ENCODE assay signal across 9 mouse cellular contexts in genomic region chr4:139575673-139576003, GRCm38 (mm10). TPM values are rescaled to one million over a fixed set of nuclear protein-coding genes. Genes with fewer than 3 reads are reported as not detected.
A peak's percentile ranks its signal among the peaks of the same experiment; 100 is the strongest.
DNase-seq lines count a peak whose midpoint lies in the region; ATAC-seq lines count a peak whose summit lies in the region.
"Had no signal": no experiment of that assay in that cellular context is flagged by ENCODE, and none has a peak within 500 bp of the region (broad histone marks: within the 10 kb centered on the region; RNA-seq: fewer than 3 reads in every experiment).

No protein-coding gene starts in this region.

- intact Hi-C loops in gastrocnemius, postnatal 36 days (cut with DNase I): loop anchor here (2.0 kb wide), 1 partner anchor 105 kb away; no protein-coding TSS in a partner anchor

- no peak overlapping the region for H3K27ac ChIP-seq in forebrain, embryonic 14.5 days (ENCODE audit: low read depth, low read length)
- H3K27ac ChIP-seq in liver, embryonic 16.5 days (ENCODE audit: low read length): no peak overlapping the region

- H3K36me3 ChIP-seq in forebrain, embryonic 14.5 days (ENCODE audit: control insufficient read depth, insufficient read depth, low read length): no peaks in the 10 kb centered on the region
- no peaks in the 10 kb centered on the region for H3K36me3 ChIP-seq in liver, embryonic 16.5 days (ENCODE audit: control insufficient read depth, insufficient read depth)

- DNase-seq in gastrocnemius, adult 18-20 months (ENCODE audit: low spot score): peak; percentile 17
- DNase-seq in gastrocnemius, postnatal 36 days: no peak
- DNase-seq in A20 (ENCODE audit: low read depth, low spot score): peak; percentile 16
- DNase-seq in forebrain, embryonic 14.5 days (ENCODE audit: low spot score): no peak
- no peak for DNase-seq in ovary, postnatal 14 days (ENCODE audit: low spot score)
- DNase-seq in layer of hippocampus, adult 8-10 months (ENCODE audit: low spot score in 2 of 2): no peak

- peak overlapping the region; percentile 83 for H3K9ac ChIP-seq in forebrain, embryonic 14.5 days (ENCODE audit: low read length)
- peak overlapping the region; percentile 60 for H3K9ac ChIP-seq in liver, embryonic 16.5 days (ENCODE audit: low read depth, low read length)

- H3K4me2 ChIP-seq in forebrain, embryonic 14.5 days (ENCODE audit: low read length): peak overlapping the region; percentile 98
- peak overlapping the region; percentile 64 for H3K4me2 ChIP-seq in liver, embryonic 16.5 days (ENCODE audit: low read depth, low read length)

- no peak for ATAC-seq in forebrain, embryonic 14.5 days
- ATAC-seq in liver, embryonic 16.5 days (ENCODE audit: low read depth): no peak
- ATAC-seq in activated CD4-positive, CD25-positive, alpha-beta regulatory T cell, adult 4 months: no peak

- 11% methylated on average over 14 of the region's 14 CpGs for WGBS in forebrain, embryonic 14.5 days
- WGBS in liver, embryonic 16.5 days (ENCODE audit: insufficient replicate concordance): 12% methylated on average over 14 of the region's 14 CpGs

- H3K27me3 ChIP-seq in forebrain, embryonic 14.5 days (replicated peaks; ENCODE audit: control insufficient read depth, insufficient read depth, low read length): 0 out of 2 replicates have a peak, but pooled peaks cover 6% of the 10 kb centered on the region
- H3K27me3 ChIP-seq in liver, embryonic 16.5 days (ENCODE audit: control insufficient read depth, insufficient read depth, low read depth, low read length): peaks cover 43% of the 10 kb centered on the region

- H3K4me1 ChIP-seq in forebrain, embryonic 14.5 days (ENCODE audit: control insufficient read depth, insufficient read depth, low read length): peaks cover 10% of the 10 kb centered on the region; the same call in 1 of the 2 replicates
- H3K4me1 ChIP-seq in liver, embryonic 16.5 days (ENCODE audit: control insufficient read depth, low read depth, low read length): peaks cover 10% of the 10 kb centered on the region

- no peaks in the 10 kb centered on the region for H3K9me3 ChIP-seq in forebrain, embryonic 14.5 days (replicated peaks; ENCODE audit: control insufficient read depth, low read length)
- no peaks in the 10 kb centered on the region for H3K9me3 ChIP-seq in liver, embryonic 16.5 days (replicated peaks; ENCODE audit: control insufficient read depth, low read length)

- H3K4me3 ChIP-seq in forebrain, embryonic 14.5 days (ENCODE audit: low read depth, low read length): peak overlapping the region; percentile 72
- peak overlapping the region; percentile 70 for H3K4me3 ChIP-seq in liver, embryonic 16.5 days (ENCODE audit: low read depth, low read length)

RNA-seq across cellular contexts. Expression of gene Gm21969, which starts 27.3 kb away (rescaled TPM):
- total RNA-seq in gastrocnemius, adult 18-20 months (2021): not detected
- total RNA-seq in gastrocnemius, postnatal 36 days (2021): not detected
- not detected in 2 replicates for polyA plus RNA-seq in forebrain, embryonic 14.5 days (2014; fragmentation: Nextera tagmentation; extraction: Ambion mirVana)
- polyA plus RNA-seq in liver, embryonic 16.5 days (2015; fragmentation: Nextera tagmentation; extraction: Ambion mirVana): 0.02 TPM in 1 of 2 replicates, not detected in the other
- polyA plus RNA-seq in activated CD4-positive, CD25-positive, alpha-beta regulatory T cell, adult 4 months (2017; shearing (Covaris generic)): not detected
- total RNA-seq in layer of hippocampus, adult 8-10 months (2022): not detected
- polyA plus RNA-seq: gonadal fat pad, adult 2 months had no signal

RNA-seq across cellular contexts. Expression of gene Iffo2, which starts 45.3 kb away (rescaled TPM):
- total RNA-seq in gastrocnemius, adult 18-20 months (2021): 1 to 10 TPM; 1.4 to 2.4 TPM
- 1 to 10 TPM; 2.0 to 2.1 TPM for total RNA-seq in gastrocnemius, postnatal 36 days (2021)
- 3.1 and 4.5 TPM in 2 replicates for polyA plus RNA-seq in forebrain, embryonic 14.5 days (2014; fragmentation: Nextera tagmentation; extraction: Ambion mirVana)
- 0.44 and 0.66 TPM in 2 replicates for polyA plus RNA-seq in liver, embryonic 16.5 days (2015; fragmentation: Nextera tagmentation; extraction: Ambion mirVana)
- 1 to 10 TPM; 2.0 to 3.1 TPM for polyA plus RNA-seq in activated CD4-positive, CD25-positive, alpha-beta regulatory T cell, adult 4 months (2017; shearing (Covaris generic))
- 10 to 100 TPM; 16.0 to 18.5 (median 17.7) TPM for total RNA-seq in layer of hippocampus, adult 8-10 months (2022)

RNA-seq across cellular contexts. Expression of gene Aldh4a1, which starts 47.0 kb away (rescaled TPM):
- 10 to 100 TPM; 57.6 to 64.8 TPM for total RNA-seq in gastrocnemius, adult 18-20 months (2021)
- 10 to 100 TPM; 63.9 to 75.8 TPM for total RNA-seq in gastrocnemius, postnatal 36 days (2021)
- polyA plus RNA-seq in forebrain, embryonic 14.5 days (2014; fragmentation: Nextera tagmentation; extraction: Ambion mirVana): 18.6 and 21.6 TPM in 2 replicates
- 97.4 and 110 TPM in 2 replicates for polyA plus RNA-seq in liver, embryonic 16.5 days (2015; fragmentation: Nextera tagmentation; extraction: Ambion mirVana)
- polyA plus RNA-seq in activated CD4-positive, CD25-positive, alpha-beta regulatory T cell, adult 4 months (2017; shearing (Covaris generic)): 10 to 100 TPM in 1 of 2 experiments, 1 to 10 TPM in 1; 6.7 to 11.3 TPM
- 10 to 100 TPM; 19.3 to 26.5 (median 21.0) TPM for total RNA-seq in layer of hippocampus, adult 8-10 months (2022)

Comparison
In these comparisons a context has a peak if more than half of its experiments do, and no peak if none do; other contexts are left out.
1. DNase-seq: peak in gastrocnemius, adult 18-20 months (single experiment) and A20 (single experiment); none in gastrocnemius, postnatal 36 days (0 of 2), forebrain, embryonic 14.5 days (single experiment), ovary, postnatal 14 days (single experiment) and layer of hippocampus, adult 8-10 months (0 of 2).
2. RNA of gene Iffo2, which starts 45.3 kb away (total RNA-seq): 16.0 to 18.5 TPM in layer of hippocampus, adult 8-10 months; 1.4 to 2.4 TPM in gastrocnemius, adult 18-20 months and 2.0 to 2.1 TPM in gastrocnemius, postnatal 36 days; every median in the first group is over 4 times any median in the second.